Mouse (Mus musculus) cerebellum, adult 9-10 months (tissue): ENCODE measurements around the gene Slc11a2.
"Not testable (repeated sequence)": the region's sequence is repeated elsewhere in the genome, so short reads cannot be mapped to it uniquely, and the experiment has no call there.

Experiments
- DNase-seq: peaks from one replicate; pipeline ENCODE4 v3.0.0; 2022

Gene Slc11a2

DNA sequence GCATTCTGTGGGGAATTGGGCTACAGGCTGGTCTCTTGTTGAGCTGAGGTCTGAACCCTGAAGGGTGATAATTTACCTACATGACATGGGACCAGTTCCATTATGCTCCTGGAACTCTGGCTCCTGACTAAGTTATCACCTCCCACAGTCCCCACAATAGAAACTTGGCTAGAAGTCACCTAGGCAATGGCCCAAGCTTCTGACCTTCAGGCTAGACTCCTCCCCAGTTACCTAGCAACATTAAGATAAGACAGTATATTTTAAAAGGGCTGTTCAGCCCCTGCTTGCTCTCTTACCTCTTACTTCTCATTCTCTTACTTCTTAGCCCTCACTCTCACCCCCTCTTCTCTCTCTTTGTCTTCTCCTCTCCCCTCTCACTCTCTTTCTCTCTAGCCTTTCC is 79.4 kb downstream of the Slc11a2 start:
- DNase-seq = no peak

DNA sequence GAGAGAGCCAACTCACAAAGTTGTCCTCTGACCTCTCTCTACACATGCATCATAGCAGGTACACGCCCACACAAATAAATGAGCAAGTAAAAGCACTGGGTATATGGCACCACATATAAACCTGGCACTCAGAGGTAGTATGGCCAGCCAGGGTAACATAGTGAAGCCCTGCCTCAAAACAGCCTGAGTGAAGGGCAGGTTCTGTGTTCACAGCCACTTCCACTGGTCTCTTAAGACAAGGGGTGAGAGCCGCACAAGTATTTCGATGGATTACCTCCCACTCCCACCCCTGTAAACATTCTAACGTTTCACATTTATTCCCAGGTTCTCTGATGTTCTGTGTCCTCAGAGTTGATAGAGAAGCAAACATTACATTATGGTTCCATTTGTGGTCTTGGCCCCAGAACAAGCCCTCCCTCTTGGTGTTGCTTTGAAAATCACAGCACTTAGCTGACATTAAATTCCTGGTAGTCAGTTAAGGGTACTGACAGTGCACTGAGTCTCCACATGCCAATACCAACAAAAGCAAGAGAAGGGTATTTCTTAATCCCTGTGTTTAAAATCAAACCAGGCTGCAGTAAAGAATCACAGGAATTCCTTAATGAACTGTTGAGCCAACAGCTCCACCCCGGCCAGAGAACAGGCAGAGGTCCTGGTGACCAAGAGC is 83.4 kb downstream of the Slc11a2 start:
- not testable (repeated sequence) for DNase-seq
